ENCODE assay signal across 8 mouse cellular contexts in genomic region chr5:105701844-105702243, GRCm38 (mm10). TPM values are rescaled to one million over a fixed set of nuclear protein-coding genes. Genes with fewer than 3 reads are reported as not detected.
A peak's percentile ranks its signal among the peaks of the same experiment; 100 is the strongest.
DNase-seq lines count a peak whose midpoint lies in the region; ATAC-seq lines count a peak whose summit lies in the region.

No protein-coding gene starts in this region.

- H3K36me3 ChIP-seq in embryonic facial prominence, embryonic 15.5 days = no peaks in the 10 kb centered on the region
- H3K36me3 ChIP-seq in midbrain, embryonic 14.5 days (ENCODE audit: control insufficient read depth, insufficient read depth, low read length) = no peaks in the 10 kb centered on the region

- H3K9me3 ChIP-seq in embryonic facial prominence, embryonic 15.5 days (replicated peaks) = no peaks in the 10 kb centered on the region
- H3K9me3 ChIP-seq in midbrain, embryonic 14.5 days (ENCODE audit: control insufficient read depth, low read length) = no peaks in the 10 kb centered on the region

- WGBS in embryonic facial prominence, embryonic 15.5 days = 75% methylated on average over 8 of the region's 8 CpGs
- 90% methylated on average over 8 of the region's 8 CpGs for WGBS in midbrain, embryonic 14.5 days

- DNase-seq in ES-CJ7 (ENCODE audit: low read depth, low spot score) (peak; percentile 53), MN1 (ENCODE audit: low spot score) (no peak)
- peak; percentile 56 for DNase-seq in kidney, postnatal 14 days
- no peak for DNase-seq in midbrain, embryonic 14.5 days
- no peak for DNase-seq in embryo, embryonic 9.5 days (ENCODE audit: extremely low spot score)
- no peak for DNase-seq in left cerebral cortex, postnatal 10 days (ENCODE audit: extremely low spot score in 1 of 2, low spot score in 2 of 2)
- no peak for DNase-seq in spleen, adult 12 weeks (ENCODE audit: low spot score)

- H3K9ac ChIP-seq in embryonic facial prominence, embryonic 15.5 days = no peak overlapping the region
- H3K9ac ChIP-seq in midbrain, embryonic 14.5 days (replicated peaks; ENCODE audit: low read length) = no peak overlapping the region

- ATAC-seq in embryonic facial prominence, embryonic 15.5 days (ENCODE audit: insufficient number of reproducible peaks, low FRiP score, low TSS enrichment, low read depth) = no peak
- no peak for ATAC-seq in midbrain, embryonic 14.5 days (ENCODE audit: low FRiP score, low TSS enrichment)

- intact Hi-C loops in left cerebral cortex, postnatal 10 days (cut with DNase I) = no loop called here

- H3K4me2 ChIP-seq in embryonic facial prominence, embryonic 15.5 days (replicated peaks) = 0 out of 2 replicates have a peak overlapping the region, but pooled peaks have one; percentile 2
- H3K4me2 ChIP-seq in midbrain, embryonic 14.5 days (ENCODE audit: low read length) = peak overlapping the region; percentile 80

- H3K4me3 ChIP-seq in embryonic facial prominence, embryonic 15.5 days (replicated peaks) = peak overlapping the region; percentile 84; the same call in 1 of the 2 replicates
- no peak overlapping the region for H3K4me3 ChIP-seq in midbrain, embryonic 14.5 days (replicated peaks; ENCODE audit: low read depth, low read length)

- H3K27ac ChIP-seq in embryonic facial prominence, embryonic 15.5 days (replicated peaks) = no peak overlapping the region
- H3K27ac ChIP-seq in midbrain, embryonic 14.5 days (replicated peaks; ENCODE audit: low read depth, low read length) = no peak overlapping the region

- no peaks in the 10 kb centered on the region for H3K27me3 ChIP-seq in embryonic facial prominence, embryonic 15.5 days
- H3K27me3 ChIP-seq in midbrain, embryonic 14.5 days (ENCODE audit: control insufficient read depth, insufficient read depth, low read length) = no peaks in the 10 kb centered on the region

- peaks cover 42% of the 10 kb centered on the region for H3K4me1 ChIP-seq in embryonic facial prominence, embryonic 15.5 days
- peaks cover 29% of the 10 kb centered on the region for H3K4me1 ChIP-seq in midbrain, embryonic 14.5 days (ENCODE audit: control insufficient read depth, insufficient read depth, low read length)

RNA-seq across cellular contexts. Expression of gene Lrrc8d, which starts 2.1 kb away (rescaled TPM):
- 15.9 and 17.7 TPM in 2 replicates for polyA plus RNA-seq in embryonic facial prominence, embryonic 15.5 days (2015; fragmentation: Nextera tagmentation; extraction: Ambion mirVana)
- 33.0 and 45.2 TPM in 2 replicates for polyA plus RNA-seq in midbrain, embryonic 14.5 days (2014; fragmentation: Nextera tagmentation; extraction: Ambion mirVana)
- total RNA-seq in left cerebral cortex, postnatal 10 days (2021) = 10 to 100 TPM; 48.9 to 54.0 TPM

Comparison
In these comparisons a context has a peak if more than half of its experiments do, and no peak if none do; other contexts are left out.
1. DNase-seq: peak in ES-CJ7 (single experiment) and kidney, postnatal 14 days (single experiment); none in midbrain, embryonic 14.5 days (single experiment), embryo, embryonic 9.5 days (single experiment), left cerebral cortex, postnatal 10 days (0 of 2), MN1 (single experiment) and spleen, adult 12 weeks (single experiment).